Mouse (Mus musculus) induced T-regulatory cell, adult 2 months (primary cell): ENCODE data around the gene Tusc2.

ENCODE experiments used
- DNase-seq: peaks from one replicate; pipeline ENCODE4 v3.0.0-alpha.2; 2012; ENCODE audit warnings: low read depth

The Tusc2 gene

GRCm38 (mm10) chr9:107545199-107545598 is 17.9 kb upstream of the Tusc2 start:
- DNase-seq, result no peak

GRCm38 (mm10) chr9:107545602-107546001 is 17.5 kb upstream of the Tusc2 start:
- peak; percentile 91 for DNase-seq

DNA sequence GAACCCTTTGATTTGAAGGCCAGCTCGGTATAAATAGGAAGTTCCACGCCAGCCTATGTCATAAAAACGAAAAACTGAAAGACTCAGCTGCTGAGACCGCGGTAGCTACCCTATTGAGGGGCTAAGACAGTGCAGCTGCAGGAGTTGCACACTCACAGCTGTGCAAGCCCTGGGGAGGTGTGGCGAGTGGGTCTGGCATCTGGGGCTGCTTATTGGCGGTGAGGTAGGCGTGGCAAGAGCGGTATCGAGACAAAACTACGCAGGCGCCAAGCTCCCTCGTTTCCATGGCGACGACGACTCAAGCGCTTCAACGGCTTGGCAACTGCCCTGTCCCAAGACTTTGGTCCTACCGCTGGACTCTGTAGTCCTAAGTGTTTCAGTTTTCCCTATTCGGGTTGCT is 16.0 kb upstream of the Tusc2 start, which contains the start of gene Zmynd10:
Zmynd10 (plus strand) TSS at position 273 of the 400 bp plus-strand sequence.
- peak; percentile 94 for DNase-seq

DNA sequence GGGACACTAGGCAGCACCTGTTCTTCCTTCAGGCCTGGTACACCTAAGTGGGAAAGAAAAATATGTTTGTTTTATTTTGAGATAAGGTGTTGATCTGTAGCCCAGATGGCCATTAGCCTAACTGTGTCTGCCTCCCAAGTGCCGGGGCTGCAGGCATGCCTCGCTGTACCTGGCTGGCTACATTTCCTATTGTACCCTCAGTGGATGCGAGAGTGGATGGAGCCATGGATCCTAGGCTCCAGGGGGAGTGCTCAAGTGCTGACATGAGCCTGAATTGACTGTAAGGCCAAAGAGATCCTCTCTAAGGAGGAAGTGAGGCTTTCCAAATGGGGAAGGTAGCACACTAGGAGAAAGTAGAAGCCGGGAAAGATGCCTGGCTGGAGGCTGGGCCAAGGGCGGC is 15.1 kb upstream of the Tusc2 start:
- DNase-seq, result no peak

- no peak for DNase-seq
These were observed 14.2 kb upstream of the Tusc2 start for GRCm38 (mm10) chr9:107548820-107549219.

- DNase-seq, result no peak
These were observed 13.6 kb upstream of the Tusc2 start for GRCm38 (mm10) chr9:107549297-107550074.

GRCm38 (mm10) chr9:107550491-107551116 is 12.5 kb upstream of the Tusc2 start:
- no peak for DNase-seq

GRCm38 (mm10) chr9:107551117-107551889 is 11.8 kb upstream of the Tusc2 start, which contains the start of gene Rassf1:
Gene Rassf1, plus strand, starts transcription at chr9:107551555.
- peak; percentile 93 for DNase-seq

DNA sequence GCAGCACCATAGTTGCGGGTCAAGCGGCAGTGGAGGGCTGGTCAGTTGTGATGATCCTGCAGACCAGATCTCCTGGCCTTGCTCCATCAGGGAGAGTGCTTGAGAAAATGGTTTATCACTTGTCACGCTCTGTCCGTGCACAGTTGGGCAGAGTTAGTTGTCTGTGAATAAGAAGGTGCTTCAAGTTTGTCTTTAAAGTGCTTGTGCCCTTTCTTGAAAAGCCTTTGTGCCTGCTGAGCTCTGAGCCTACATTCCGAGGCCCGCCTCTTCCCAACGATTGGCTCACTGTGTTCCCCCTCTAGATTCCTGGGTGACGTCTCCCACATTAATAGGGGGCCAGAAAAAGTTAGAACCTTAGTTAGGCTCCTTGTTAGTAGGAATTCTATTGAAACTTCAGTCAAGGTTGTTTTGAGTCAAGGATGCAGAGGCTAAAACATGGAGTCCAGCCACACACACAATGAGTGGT is 11.1 kb upstream of the Tusc2 start:
- DNase-seq, result no peak

DNA sequence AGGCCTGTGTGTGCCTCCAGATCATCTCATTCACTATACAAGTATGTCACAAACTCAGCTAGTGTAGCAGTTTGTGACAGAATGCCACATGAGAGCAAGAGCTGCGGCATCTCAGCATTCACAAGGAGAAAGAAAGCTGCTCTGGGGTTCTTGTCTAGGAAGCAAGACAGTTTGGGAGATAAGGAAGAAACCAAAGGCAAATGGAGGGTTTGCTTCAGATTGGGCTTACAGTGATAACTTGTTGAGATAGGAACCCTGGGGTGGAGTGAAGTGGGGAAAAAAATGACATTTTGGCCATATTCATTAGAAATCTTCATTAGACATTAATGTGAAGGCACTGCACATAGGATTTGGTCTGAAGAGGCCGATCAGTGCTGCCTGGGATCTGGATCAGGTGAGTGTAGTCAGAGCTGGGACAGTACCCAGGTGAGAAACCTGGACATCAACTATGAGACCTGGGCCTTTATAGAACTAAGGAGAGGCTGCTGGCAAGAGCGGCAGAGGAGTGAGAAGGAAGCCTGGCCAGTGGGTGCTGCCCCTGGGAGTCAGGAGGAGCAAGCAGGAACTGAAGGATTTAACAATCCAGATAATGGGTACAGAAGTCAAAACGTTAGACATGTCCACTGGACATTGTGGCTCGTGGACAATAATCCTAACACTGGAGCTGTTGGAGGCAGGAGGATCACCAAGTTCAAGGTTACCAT is 10.2 kb upstream of the Tusc2 start:
- peak; percentile 38 for DNase-seq

DNA sequence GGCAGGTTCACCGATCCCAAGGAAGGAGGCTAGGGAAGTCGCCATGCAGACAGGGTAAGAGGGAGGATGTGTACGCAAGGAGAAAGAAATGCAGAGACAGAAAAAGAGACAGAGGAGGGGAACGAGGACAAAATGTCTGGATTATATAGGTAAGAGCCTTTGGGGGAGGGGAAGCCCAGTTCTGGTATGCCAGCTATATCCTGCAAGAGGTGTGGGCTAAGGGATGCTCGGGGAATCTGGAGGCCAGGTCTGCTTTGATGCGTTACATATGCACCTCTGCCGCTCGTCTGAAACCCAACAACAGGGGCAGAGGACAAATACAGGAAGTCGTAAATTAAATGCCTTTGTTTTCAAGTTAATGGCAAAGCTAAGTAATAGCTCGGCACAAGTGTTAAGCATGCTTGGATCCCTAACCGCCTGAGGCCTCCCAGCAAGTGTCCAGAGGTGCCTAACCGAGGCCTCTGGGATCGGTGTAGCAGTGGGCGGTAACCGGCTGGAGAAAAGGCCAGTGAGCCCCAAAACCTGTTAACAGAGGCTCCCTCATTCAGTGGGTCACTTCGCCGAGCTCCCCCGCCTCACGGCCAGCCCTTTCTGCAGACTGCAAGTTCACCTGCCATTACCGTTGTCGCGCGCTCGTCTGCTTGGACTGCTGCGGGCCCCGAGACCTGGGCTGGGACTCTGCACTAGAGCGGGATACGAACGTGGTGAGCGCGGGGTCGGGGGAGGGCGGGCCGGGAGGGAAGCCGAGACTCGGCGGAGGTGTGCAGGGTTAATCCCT is 9.3 kb upstream of the Tusc2 start:
- peak; percentile 65 for DNase-seq

DNA sequence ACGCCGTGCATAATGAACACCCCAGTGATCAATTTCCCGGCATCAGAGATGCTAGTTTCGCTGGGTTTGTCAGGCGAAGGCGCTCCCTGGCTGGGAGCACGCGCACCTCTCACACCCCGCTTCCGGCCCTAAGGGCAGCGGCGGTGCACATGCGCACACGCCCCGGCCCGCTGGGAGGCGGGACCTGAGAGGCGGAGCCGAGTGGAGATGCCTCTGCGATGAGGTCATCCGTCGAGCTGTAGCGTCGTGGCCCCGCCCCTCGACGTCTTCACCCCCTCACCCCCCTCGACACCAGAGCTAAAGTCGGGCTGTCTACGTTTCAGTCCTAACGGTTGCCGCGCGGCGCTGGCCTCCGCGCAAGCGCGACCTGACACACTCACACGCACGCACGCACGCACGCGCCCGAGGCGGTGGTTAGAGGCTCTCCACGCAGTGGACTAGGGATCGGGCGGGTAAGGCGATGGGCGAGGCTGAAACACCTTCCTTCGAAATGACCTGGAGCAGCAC is 8.7 kb upstream of the Tusc2 start:
- peak; percentile 99 for DNase-seq

- DNase-seq, result no peak
These were observed 8.0 kb upstream of the Tusc2 start for GRCm38 (mm10) chr9:107555031-107555457.

GRCm38 (mm10) chr9:107555701-107556100 is 7.4 kb upstream of the Tusc2 start:
- DNase-seq, result no peak

GRCm38 (mm10) chr9:107556346-107556745 is 6.7 kb upstream of the Tusc2 start:
- peak; percentile 35 for DNase-seq

DNA sequence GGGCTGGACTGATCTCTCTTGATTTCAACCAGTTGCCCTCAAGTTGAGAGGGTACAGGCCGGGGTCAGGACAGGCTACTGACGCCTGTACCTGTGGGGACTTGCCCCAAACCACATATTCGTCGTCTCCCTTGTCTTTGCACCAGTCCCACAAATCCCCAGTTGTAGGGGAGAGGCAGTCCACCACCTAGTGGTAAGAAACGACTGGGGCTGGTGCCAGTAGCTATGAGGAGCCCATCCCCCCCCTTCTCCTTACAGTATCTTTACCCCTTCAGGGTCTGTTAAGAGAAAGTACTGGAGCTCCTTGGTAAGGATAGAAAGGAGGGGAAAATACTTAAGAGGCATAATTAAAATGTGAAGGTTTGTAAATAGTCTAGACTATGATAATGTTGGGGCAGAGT is 2.5 kb downstream of the Tusc2 start:
- peak; percentile 56 for DNase-seq

DNA sequence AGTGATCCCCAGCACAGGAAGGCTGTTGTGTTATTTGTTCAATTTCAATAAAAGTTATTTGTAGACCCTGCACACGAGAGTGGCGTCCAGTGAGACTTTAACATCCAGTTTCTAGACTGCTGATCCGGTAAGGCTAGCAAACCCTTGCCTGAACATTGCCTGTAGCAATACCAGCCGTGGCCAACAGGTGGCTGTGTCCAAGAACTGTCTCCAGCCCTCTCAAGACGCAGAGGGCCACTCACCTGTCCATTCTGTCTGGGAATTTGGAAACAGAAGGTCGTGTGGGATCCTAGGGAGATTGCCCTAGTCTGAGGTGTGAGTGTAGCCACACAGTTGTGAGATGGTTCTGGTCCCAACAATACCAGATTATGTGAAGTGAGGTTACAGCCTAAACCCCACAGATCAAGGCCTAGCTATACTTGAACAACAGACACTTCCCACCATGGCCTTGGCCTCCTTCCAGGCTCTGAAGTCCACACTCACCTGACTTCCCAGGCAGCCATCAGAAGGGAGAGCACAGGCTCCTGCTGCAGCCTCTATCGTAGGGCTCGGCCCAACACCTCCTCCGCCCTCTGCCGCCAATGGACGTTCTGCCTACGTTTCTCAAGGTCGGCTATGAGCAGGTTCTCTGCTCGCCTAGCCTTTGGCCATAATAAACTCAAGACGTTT is 3.1 kb downstream of the Tusc2 start:
- peak; percentile 89 for DNase-seq

DNA sequence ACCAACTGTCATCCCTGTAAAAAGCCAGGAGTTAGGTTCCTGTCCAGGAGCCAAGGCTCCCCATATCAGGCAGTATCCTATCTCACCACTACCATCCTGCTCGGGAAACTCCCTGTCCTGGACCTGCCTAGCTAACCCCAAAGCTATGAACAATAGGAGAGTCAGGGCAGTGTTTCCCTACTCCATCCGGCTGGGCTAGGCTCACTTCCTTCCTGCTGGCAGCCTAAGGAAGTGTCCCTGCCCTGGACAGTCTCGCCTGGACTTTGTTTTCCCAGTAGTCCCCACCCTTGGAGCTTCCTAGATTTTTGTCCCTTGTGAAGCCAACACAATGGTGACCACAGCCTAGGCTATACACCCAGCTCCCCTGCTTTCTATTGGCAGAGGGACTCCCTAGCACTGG is 3.8 kb downstream of the Tusc2 start:
- DNase-seq, result no peak

- DNase-seq, result no peak
These were observed 4.8 kb downstream of the Tusc2 start, which contains the start of gene Hyal2 for GRCm38 (mm10) chr9:107567702-107568319. Gene Hyal2, plus strand, starts transcription at chr9:107567945.
